Mouse (Mus musculus) hindbrain, embryonic 12.5 days (tissue): ENCODE measurements around the gene Gm525. TPM values are rescaled to one million over a fixed set of nuclear protein-coding genes. Genes with fewer than 3 reads are reported as not detected.
"Not testable (repeated sequence)": the region's sequence is repeated elsewhere in the genome, so short reads cannot be mapped to it uniquely, and the experiment has no call there.

Experiments used
- ATAC-seq: fragments of 200-750 bp; cut with Nextera tagmentation; 2 replicates; pipeline ENCODE4 v1.8.0; 2017; ENCODE audit warnings: moderate TSS enrichment; ENCODE audit not compliant: low FRiP score
- H3K27ac ChIP-seq: fragments of 300-500 bp; sonication (generic); 2 replicates; pipeline ENCODE4 v1.5.1; 2016; ENCODE audit warnings: mild to moderate bottlenecking
- H3K27me3 ChIP-seq: fragments of 300-500 bp; sonication (generic); 2 replicates; pipeline ENCODE4 v1.6.1; 2016; ENCODE audit warnings: mild to moderate bottlenecking
- H3K36me3 ChIP-seq: fragments of 300-500 bp; sonication (generic); 2 replicates; pipeline ENCODE4 v1.6.1; 2016; ENCODE audit warnings: mild to moderate bottlenecking
- H3K4me1 ChIP-seq: fragments of 300-500 bp; sonication (generic); 2 replicates; pipeline ENCODE4 v1.6.1; 2016
- H3K4me2 ChIP-seq: fragments of 300-500 bp; sonication (generic); replicated peaks from 2 replicates; pipeline ENCODE4 v1.6.1; 2016; ENCODE audit warnings: mild to moderate bottlenecking
- H3K4me3 ChIP-seq: fragments of 300-500 bp; sonication (generic); 2 replicates; pipeline ENCODE4 v1.5.1; 2016; ENCODE audit warnings: mild to moderate bottlenecking
- H3K9ac ChIP-seq: fragments of 300-500 bp; sonication (generic); 2 replicates; pipeline ENCODE4 v1.6.1; 2016; ENCODE audit warnings: mild to moderate bottlenecking, moderate library complexity
- H3K9me3 ChIP-seq: fragments of 300-500 bp; sonication (generic); replicated peaks from 2 replicates; pipeline ENCODE4 v1.6.1; 2016; ENCODE audit warnings: mild to moderate bottlenecking
- WGBS: fragments of 180-500 bp; shearing (Covaris S2); methylation state at CpG from one replicate; pipeline ENCODE4 v1.1.7; 2016; 5-methylcytosine and 5-hydroxymethylcytosine counted together
- polyA plus RNA-seq: library from polyadenylated mRNA; unstranded; fragments of >200 nt; fragmentation: Nextera tagmentation; extraction: Ambion mirVana; gene quantifications from 2 replicates; pipeline ENCODE4 v1.2.1, GENCODE M21; 2016

Gene Gm525
- polyA plus RNA-seq, 1 experiment from 2014 or later: 0.58 TPM

- H3K27ac ChIP-seq: no peak overlapping the region
- no peak overlapping the region for H3K9ac ChIP-seq
- no peak overlapping the region for H3K4me3 ChIP-seq
- H3K36me3 ChIP-seq: peaks cover 79% of the 10 kb centered on the region
- WGBS: 91% methylated on average over 7 of the region's 7 CpGs
- H3K4me1 ChIP-seq: no peaks in the 10 kb centered on the region
- ATAC-seq: no peak
- H3K4me2 ChIP-seq: no peak overlapping the region
- no peaks in the 10 kb centered on the region for H3K9me3 ChIP-seq
- H3K27me3 ChIP-seq: no peaks in the 10 kb centered on the region
These were observed 30.6 kb upstream of the Gm525 start for GRCm38 (mm10) chr11:89043046-89043445.

- H3K4me1 ChIP-seq, H3K27me3 ChIP-seq, H3K9ac ChIP-seq, ATAC-seq, H3K4me2 ChIP-seq, H3K4me3 ChIP-seq, H3K9me3 ChIP-seq, H3K27ac ChIP-seq: not testable (repeated sequence)
- WGBS: 94% methylated on average over 3 of the region's 3 CpGs
- peaks cover 78% of the 10 kb centered on the region for H3K36me3 ChIP-seq
These were observed 28.1 kb upstream of the Gm525 start for GRCm38 (mm10) chr11:89045501-89045900.

- no peaks in the 10 kb centered on the region for H3K9me3 ChIP-seq
- H3K36me3 ChIP-seq: peaks cover 80% of the 10 kb centered on the region
- no peak overlapping the region for H3K9ac ChIP-seq
- no peak overlapping the region for H3K4me3 ChIP-seq
- 94% methylated on average over 3 of the region's 3 CpGs for WGBS
- no peaks in the 10 kb centered on the region for H3K4me1 ChIP-seq
- no peaks in the 10 kb centered on the region for H3K27me3 ChIP-seq
- no peak overlapping the region for H3K27ac ChIP-seq
- no peak for ATAC-seq
- no peak overlapping the region for H3K4me2 ChIP-seq
These were observed 27.6 kb upstream of the Gm525 start for GRCm38 (mm10) chr11:89046021-89046420.

- H3K9ac ChIP-seq: no peak overlapping the region
- H3K4me2 ChIP-seq: no peak overlapping the region
- no peak overlapping the region for H3K27ac ChIP-seq
- H3K4me1 ChIP-seq: no peaks in the 10 kb centered on the region
- peaks cover 39% of the 10 kb centered on the region for H3K36me3 ChIP-seq
- no peaks in the 10 kb centered on the region for H3K27me3 ChIP-seq
- no peaks in the 10 kb centered on the region for H3K9me3 ChIP-seq
- WGBS: 92% methylated on average over 6 of the region's 6 CpGs
- ATAC-seq: no peak
- no peak overlapping the region for H3K4me3 ChIP-seq
These were observed 21.9 kb upstream of the Gm525 start for GRCm38 (mm10) chr11:89051767-89052166.

GRCm38 (mm10) chr11:89055931-89056690, 17.5 kb upstream of the Gm525 start:
- no peak overlapping the region for H3K9ac ChIP-seq
- no peak for ATAC-seq
- H3K4me2 ChIP-seq: no peak overlapping the region
- peaks cover 22% of the 10 kb centered on the region for H3K4me1 ChIP-seq
- H3K36me3 ChIP-seq: peaks cover 5% of the 10 kb centered on the region; the same call in 1 of the 2 replicates
- H3K27ac ChIP-seq: no peak overlapping the region
- H3K9me3 ChIP-seq: no peaks in the 10 kb centered on the region
- H3K4me3 ChIP-seq: no peak overlapping the region
- no peaks in the 10 kb centered on the region for H3K27me3 ChIP-seq
- 89% methylated on average over 13 of the region's 13 CpGs for WGBS

GRCm38 (mm10) chr11:89058515-89059270, 14.9 kb upstream of the Gm525 start:
- peaks cover 5% of the 10 kb centered on the region; the same call in 1 of the 2 replicates for H3K36me3 ChIP-seq
- H3K27ac ChIP-seq: no peak overlapping the region
- peaks cover 22% of the 10 kb centered on the region for H3K4me1 ChIP-seq
- WGBS: 80% methylated on average over 11 of the region's 11 CpGs
- peak overlapping the region; percentile 69; the same call in 1 of the 2 replicates for H3K4me3 ChIP-seq
- H3K9me3 ChIP-seq: no peaks in the 10 kb centered on the region
- 0 out of 2 replicates have a peak overlapping the region, but pooled peaks have one; percentile 73 for H3K9ac ChIP-seq
- ATAC-seq: no peak
- H3K4me2 ChIP-seq: peak overlapping the region; percentile 86
- no peaks in the 10 kb centered on the region for H3K27me3 ChIP-seq

- Histone ChIP-seq H3K9me3 (no peaks in the 10 kb centered on the region), H3K9ac (peak overlapping the region; percentile 73), H3K4me2 (peak overlapping the region; percentile 86), H3K36me3 (no peaks in the 10 kb centered on the region), H3K27ac (peak overlapping the region; percentile 62), H3K4me1 (peaks cover 22% of the 10 kb centered on the region), H3K27me3 (no peaks in the 10 kb centered on the region), H3K4me3 (peak overlapping the region; percentile 69)
- WGBS: under 1% methylated on average over 33 of the region's 33 CpGs
- ATAC-seq: peak; percentile 87
These were observed 13.7 kb upstream of the Gm525 start for GRCm38 (mm10) chr11:89059919-89060422.

- Histone ChIP-seq H3K27ac (peak overlapping the region; percentile 62), H3K4me3 (peak overlapping the region; percentile 69), H3K9me3 (0 out of 2 replicates have a peak, but pooled peaks cover 5% of the 10 kb centered on the region), H3K27me3 (no peaks in the 10 kb centered on the region), H3K9ac (peak overlapping the region; percentile 73), H3K4me2 (peak overlapping the region; percentile 86), H3K36me3 (no peaks in the 10 kb centered on the region), H3K4me1 (peaks cover 22% of the 10 kb centered on the region)
- peak; percentile 95 for ATAC-seq
- under 1% methylated on average over 62 of the region's 63 CpGs for WGBS
These were observed 13.1 kb upstream of the Gm525 start for GRCm38 (mm10) chr11:89060423-89061089.

GRCm38 (mm10) chr11:89061362-89061761, 12.3 kb upstream of the Gm525 start:
- Histone ChIP-seq H3K4me1 (peaks cover 22% of the 10 kb centered on the region), H3K9me3 (0 out of 2 replicates have a peak, but pooled peaks cover 5% of the 10 kb centered on the region), H3K36me3 (no peaks in the 10 kb centered on the region), H3K4me2 (no peak overlapping the region), H3K4me3 (no peak overlapping the region), H3K27ac (no peak overlapping the region), H3K9ac (no peak overlapping the region), H3K27me3 (no peaks in the 10 kb centered on the region)
- ATAC-seq: no peak
- 93% methylated on average over 7 of the region's 7 CpGs for WGBS

- ATAC-seq: no peak
- Histone ChIP-seq H3K27me3 (no peaks in the 10 kb centered on the region), H3K4me2 (no peak overlapping the region), H3K9ac (no peak overlapping the region), H3K36me3 (no peaks in the 10 kb centered on the region), H3K4me1 (peaks cover 7% of the 10 kb centered on the region), H3K27ac (no peak overlapping the region), H3K9me3 (0 out of 2 replicates have a peak, but pooled peaks cover 5% of the 10 kb centered on the region), H3K4me3 (no peak overlapping the region)
- 92% methylated on average over 6 of the region's 6 CpGs for WGBS
These were observed 9.3 kb upstream of the Gm525 start for GRCm38 (mm10) chr11:89064312-89064711.

- Histone ChIP-seq H3K4me2 (no peak overlapping the region), H3K4me1 (no peaks in the 10 kb centered on the region), H3K9me3 (0 out of 2 replicates have a peak, but pooled peaks cover 5% of the 10 kb centered on the region), H3K9ac (no peak overlapping the region), H3K27ac (no peak overlapping the region), H3K4me3 (no peak overlapping the region), H3K36me3 (no peaks in the 10 kb centered on the region), H3K27me3 (no peaks in the 10 kb centered on the region)
- WGBS: 98% methylated on average over 3 of the region's 3 CpGs
- no peak for ATAC-seq
These were observed 8.3 kb upstream of the Gm525 start for GRCm38 (mm10) chr11:89065297-89065696.

- Histone ChIP-seq H3K4me2 (no peak overlapping the region), H3K4me3 (no peak overlapping the region), H3K27me3 (no peaks in the 10 kb centered on the region), H3K9ac (no peak overlapping the region), H3K4me1 (no peaks in the 10 kb centered on the region), H3K36me3 (no peaks in the 10 kb centered on the region), H3K9me3 (0 out of 2 replicates have a peak, but pooled peaks cover 5% of the 10 kb centered on the region), H3K27ac (no peak overlapping the region)
- WGBS: 87% methylated on average over 6 of the region's 6 CpGs
- ATAC-seq: no peak
These were observed 7.5 kb upstream of the Gm525 start for GRCm38 (mm10) chr11:89066126-89066525.
